Mouse (Mus musculus): ENCODE data around the gene Vsx1. TPM values are rescaled to one million over a fixed set of nuclear protein-coding genes. Genes with fewer than 3 reads are reported as not detected.

Gene Vsx1
- polyA plus RNA-seq, 1 experiment from 2014 or later: not detected

- WGBS: 78% methylated on average over 5 of the region's 5 CpGs
- ATAC-seq (replicated peaks; ENCODE audit: low FRiP score, low TSS enrichment, low read depth) (no peak), DNase-seq (ENCODE audit: low spot score) (no peak)
- Histone ChIP-seq H3K36me3 (ENCODE audit: control insufficient read depth, insufficient read depth, low read length) (no peaks in the 10 kb centered on the region), H3K9ac (ENCODE audit: low read length) (no peak overlapping the region), H3K27ac (ENCODE audit: low read depth) (no peak overlapping the region), H3K9me3 (ENCODE audit: control insufficient read depth, low read length) (no peaks in the 10 kb centered on the region), H3K4me3 (ENCODE audit: low read depth, low read length) (no peak overlapping the region), H3K27me3 (replicated peaks; ENCODE audit: control insufficient read depth, insufficient read depth, low read length) (no peaks in the 10 kb centered on the region), H3K4me2 (ENCODE audit: low read length) (no peak overlapping the region), H3K4me1 (replicated peaks; ENCODE audit: control insufficient read depth, insufficient read depth, low read length) (peaks cover 14% of the 10 kb centered on the region; the same call in 1 of the 2 replicates)
Observed at GRCm38 (mm10) chr2:150664152-150664920, 24.8 kb downstream of the Vsx1 start.

DNA sequence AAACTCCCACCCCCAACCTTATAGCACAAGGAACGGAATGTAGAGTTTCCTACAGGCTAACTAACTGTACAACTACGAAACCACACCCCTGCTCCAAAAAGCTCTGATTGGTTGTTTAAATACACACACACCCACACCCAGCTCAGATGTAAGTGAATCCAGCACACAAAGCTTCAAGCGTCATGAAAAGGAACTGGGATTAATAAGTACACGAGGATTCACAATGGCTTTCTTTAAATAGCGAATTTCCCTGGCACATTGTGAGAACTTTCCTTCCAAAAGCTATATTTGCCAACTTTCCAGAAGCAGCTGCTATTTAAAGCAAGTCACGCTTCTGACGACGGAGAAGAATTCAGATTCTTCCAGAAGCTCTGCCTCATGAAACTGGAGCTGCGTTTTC lies 25.9 kb downstream of the Vsx1 start:
- Histone ChIP-seq H3K9me3 (ENCODE audit: control insufficient read depth, low read length) (no peaks in the 10 kb centered on the region), H3K9ac (ENCODE audit: low read length) (no peak overlapping the region), H3K36me3 (ENCODE audit: control insufficient read depth, insufficient read depth, low read length) (no peaks in the 10 kb centered on the region), H3K4me3 (ENCODE audit: low read depth, low read length) (no peak overlapping the region), H3K4me1 (replicated peaks; ENCODE audit: control insufficient read depth, insufficient read depth, low read length) (peaks cover 8% of the 10 kb centered on the region; the same call in 1 of the 2 replicates), H3K27ac (ENCODE audit: low read depth) (peak overlapping the region; percentile 33; the same call in 1 of the 2 replicates), H3K4me2 (ENCODE audit: low read length) (no peak overlapping the region), H3K27me3 (replicated peaks; ENCODE audit: control insufficient read depth, insufficient read depth, low read length) (no peaks in the 10 kb centered on the region)
- WGBS: 65% methylated on average over 9 of the region's 9 CpGs
- DNase-seq (ENCODE audit: low spot score): no peak
- ATAC-seq (replicated peaks; ENCODE audit: low FRiP score, low TSS enrichment, low read depth): no peak

DNA sequence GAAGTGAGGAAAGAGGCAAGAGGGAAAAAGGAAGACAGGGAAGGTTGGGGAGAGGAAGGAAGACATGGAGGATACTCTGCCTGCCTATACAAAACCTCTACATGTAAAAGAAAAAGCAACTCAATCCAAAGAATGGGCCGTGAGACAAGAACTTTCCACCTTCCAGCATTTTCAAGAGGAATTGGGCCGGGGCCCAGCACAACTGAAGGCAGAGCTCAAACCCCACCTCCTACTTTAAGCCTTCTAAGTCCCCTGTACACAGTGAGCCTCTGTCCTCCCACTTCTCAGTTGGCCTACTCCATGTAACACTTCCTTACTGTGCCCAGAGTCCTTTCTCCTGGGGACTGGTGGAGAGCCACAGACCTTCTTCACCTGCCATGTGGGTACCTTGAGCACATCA lies 27.2 kb downstream of the Vsx1 start:
- peaks cover 4% of the 10 kb centered on the region; the same call in 1 of the 2 replicates for H3K4me1 ChIP-seq (replicated peaks; ENCODE audit: control insufficient read depth, insufficient read depth, low read length)
- no peaks in the 10 kb centered on the region for H3K27me3 ChIP-seq (replicated peaks; ENCODE audit: control insufficient read depth, insufficient read depth, low read length)
- no peak for ATAC-seq (replicated peaks; ENCODE audit: low FRiP score, low TSS enrichment, low read depth)
- no peak overlapping the region for H3K4me3 ChIP-seq (ENCODE audit: low read depth, low read length)
- H3K9ac ChIP-seq (ENCODE audit: low read length): no peak overlapping the region
- DNase-seq (ENCODE audit: low spot score): no peak
- no peaks in the 10 kb centered on the region; the same call in 1 of the 2 replicates for H3K36me3 ChIP-seq (ENCODE audit: control insufficient read depth, insufficient read depth, low read length)
- H3K4me2 ChIP-seq (ENCODE audit: low read length): no peak overlapping the region
- 88% methylated on average over 2 of the region's 2 CpGs for WGBS
- no peak overlapping the region for H3K27ac ChIP-seq (ENCODE audit: low read depth)
- H3K9me3 ChIP-seq (ENCODE audit: control insufficient read depth, low read length): no peaks in the 10 kb centered on the region

- no peaks in the 10 kb centered on the region for H3K9me3 ChIP-seq (ENCODE audit: control insufficient read depth, low read length)
- no peak for ATAC-seq (replicated peaks; ENCODE audit: low FRiP score, low TSS enrichment, low read depth)
- H3K4me1 ChIP-seq (replicated peaks; ENCODE audit: control insufficient read depth, insufficient read depth, low read length): no peaks in the 10 kb centered on the region
- H3K36me3 ChIP-seq (ENCODE audit: control insufficient read depth, insufficient read depth, low read length): no peaks in the 10 kb centered on the region; the same call in 1 of the 2 replicates
- no peak overlapping the region for H3K4me2 ChIP-seq (ENCODE audit: low read length)
- H3K9ac ChIP-seq (ENCODE audit: low read length): no peak overlapping the region
- no peak overlapping the region for H3K27ac ChIP-seq (ENCODE audit: low read depth)
- no peaks in the 10 kb centered on the region for H3K27me3 ChIP-seq (replicated peaks; ENCODE audit: control insufficient read depth, insufficient read depth, low read length)
- no peak overlapping the region for H3K4me3 ChIP-seq (ENCODE audit: low read depth, low read length)
- WGBS: 72% methylated on average over 5 of the region's 5 CpGs
- DNase-seq (ENCODE audit: low spot score): no peak
Observed at GRCm38 (mm10) chr2:150660668-150661451, 28.3 kb downstream of the Vsx1 start.

DNA sequence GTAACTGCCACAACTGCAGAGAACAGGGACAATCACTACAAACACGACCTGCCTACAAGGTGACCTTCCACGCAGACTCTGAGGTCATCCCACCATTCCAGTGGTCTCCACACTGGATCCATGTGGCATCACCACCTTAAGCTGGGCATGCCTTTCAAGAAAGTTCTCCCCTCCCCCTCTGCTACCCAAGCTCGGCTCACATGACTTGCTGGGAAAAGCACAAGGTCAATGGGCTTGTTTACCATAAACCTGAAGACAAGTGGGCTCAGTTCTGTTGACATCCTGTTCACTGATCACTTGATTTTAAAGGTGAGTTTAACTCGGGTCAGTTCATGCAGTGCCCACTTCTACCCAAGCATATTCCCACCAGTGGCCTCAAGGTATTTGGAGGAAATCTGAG lies 29.1 kb downstream of the Vsx1 start:
- no peaks in the 10 kb centered on the region for H3K4me1 ChIP-seq (replicated peaks; ENCODE audit: control insufficient read depth, insufficient read depth, low read length)
- H3K9ac ChIP-seq (ENCODE audit: low read length): no peak overlapping the region
- H3K27me3 ChIP-seq (replicated peaks; ENCODE audit: control insufficient read depth, insufficient read depth, low read length): no peaks in the 10 kb centered on the region
- no peaks in the 10 kb centered on the region; the same call in 1 of the 2 replicates for H3K36me3 ChIP-seq (ENCODE audit: control insufficient read depth, insufficient read depth, low read length)
- no peak overlapping the region for H3K4me3 ChIP-seq (ENCODE audit: low read depth, low read length)
- H3K9me3 ChIP-seq (ENCODE audit: control insufficient read depth, low read length): no peaks in the 10 kb centered on the region
- WGBS: 54% methylated on average over 4 of the region's 4 CpGs
- no peak overlapping the region for H3K27ac ChIP-seq (ENCODE audit: low read depth)
- no peak for DNase-seq (ENCODE audit: low spot score)
- H3K4me2 ChIP-seq (ENCODE audit: low read length): no peak overlapping the region
- no peak for ATAC-seq (replicated peaks; ENCODE audit: low FRiP score, low TSS enrichment, low read depth)

GRCm38 (mm10) chr2:150656975-150657768 lies 32.0 kb downstream of the Vsx1 start:
- Histone ChIP-seq H3K36me3 (ENCODE audit: control insufficient read depth, insufficient read depth, low read length) (no peaks in the 10 kb centered on the region; the same call in 1 of the 2 replicates), H3K4me3 (ENCODE audit: low read depth, low read length) (no peak overlapping the region), H3K9ac (ENCODE audit: low read length) (no peak overlapping the region), H3K27me3 (replicated peaks; ENCODE audit: control insufficient read depth, insufficient read depth, low read length) (no peaks in the 10 kb centered on the region), H3K4me1 (replicated peaks; ENCODE audit: control insufficient read depth, insufficient read depth, low read length) (no peaks in the 10 kb centered on the region), H3K4me2 (ENCODE audit: low read length) (no peak overlapping the region), H3K9me3 (ENCODE audit: control insufficient read depth, low read length) (no peaks in the 10 kb centered on the region), H3K27ac (ENCODE audit: low read depth) (no peak overlapping the region)
- WGBS: 69% methylated on average over 8 of the region's 8 CpGs
- no peak for ATAC-seq (replicated peaks; ENCODE audit: low FRiP score, low TSS enrichment, low read depth)
- no peak for DNase-seq (ENCODE audit: low spot score)

GRCm38 (mm10) chr2:150656112-150656511 lies 33.0 kb downstream of the Vsx1 start:
- no peak for ATAC-seq (replicated peaks; ENCODE audit: low FRiP score, low TSS enrichment, low read depth)
- WGBS: 90% methylated on average over 3 of the region's 3 CpGs
- H3K27me3 ChIP-seq (replicated peaks; ENCODE audit: control insufficient read depth, insufficient read depth, low read length): no peaks in the 10 kb centered on the region
- peaks cover 3% of the 10 kb centered on the region; the same call in 1 of the 2 replicates for H3K4me1 ChIP-seq (replicated peaks; ENCODE audit: control insufficient read depth, insufficient read depth, low read length)
- H3K4me2 ChIP-seq (ENCODE audit: low read length): no peak overlapping the region
- H3K9ac ChIP-seq (ENCODE audit: low read length): no peak overlapping the region
- no peak overlapping the region for H3K27ac ChIP-seq (ENCODE audit: low read depth)
- no peaks in the 10 kb centered on the region for H3K9me3 ChIP-seq (ENCODE audit: control insufficient read depth, low read length)
- no peak overlapping the region for H3K4me3 ChIP-seq (ENCODE audit: low read depth, low read length)
- H3K36me3 ChIP-seq (ENCODE audit: control insufficient read depth, insufficient read depth, low read length): no peaks in the 10 kb centered on the region; the same call in 1 of the 2 replicates
- no peak for DNase-seq (ENCODE audit: low spot score)

DNA sequence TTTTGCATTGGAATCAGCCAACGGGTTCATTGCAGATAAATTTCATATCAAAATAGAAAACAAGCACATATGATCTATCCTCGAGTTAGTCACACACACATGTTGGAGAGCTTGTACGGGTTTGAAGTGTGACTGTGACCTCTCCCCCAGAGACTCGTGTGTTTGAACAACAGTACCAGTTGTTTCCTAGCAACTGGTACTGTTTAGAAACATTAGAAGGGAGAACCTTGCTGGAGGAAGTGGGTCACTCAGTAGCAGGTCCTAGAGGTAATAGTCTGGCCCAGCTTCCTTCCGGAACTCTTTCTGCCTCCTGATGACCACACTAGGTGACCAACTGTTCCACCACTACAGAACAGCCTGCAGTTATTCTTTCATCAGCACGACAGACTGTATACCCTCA lies 33.9 kb downstream of the Vsx1 start:
- Histone ChIP-seq H3K36me3 (ENCODE audit: control insufficient read depth, insufficient read depth, low read length) (no peaks in the 10 kb centered on the region; the same call in 1 of the 2 replicates), H3K9me3 (ENCODE audit: control insufficient read depth, low read length) (no peaks in the 10 kb centered on the region), H3K27me3 (replicated peaks; ENCODE audit: control insufficient read depth, insufficient read depth, low read length) (no peaks in the 10 kb centered on the region), H3K4me1 (replicated peaks; ENCODE audit: control insufficient read depth, insufficient read depth, low read length) (peaks cover 7% of the 10 kb centered on the region; the same call in 1 of the 2 replicates), H3K4me2 (ENCODE audit: low read length) (no peak overlapping the region), H3K4me3 (ENCODE audit: low read depth, low read length) (no peak overlapping the region), H3K27ac (ENCODE audit: low read depth) (no peak overlapping the region), H3K9ac (ENCODE audit: low read length) (no peak overlapping the region)
- WGBS: 78% methylated on average over 6 of the region's 6 CpGs
- DNase-seq (ENCODE audit: low spot score): no peak
- ATAC-seq (replicated peaks; ENCODE audit: low FRiP score, low TSS enrichment, low read depth): no peak
